Mouse (Mus musculus) left cerebral cortex, postnatal 10 days (tissue): ENCODE measurements around the gene Fermt1. TPM values are rescaled to one million over a fixed set of nuclear protein-coding genes. Genes with fewer than 3 reads are reported as not detected.
A peak's percentile ranks its signal among the peaks of the same experiment; 100 is the strongest.

ENCODE experiments used
- DNase-seq, 2 experiments: peaks; one replicate each; pipeline ENCODE4 v3.0.0; 2021 to 2022; ENCODE audit warnings: low spot score in 2 of 2, mixed read lengths in 1 of 2; ENCODE audit errors: extremely low spot score in 1 of 2
- intact Hi-C: fragments of 180-260 bp; cut with DNase I; formaldehyde crosslinking; loops from one replicate; pipeline ENCODE4 v1.15.1; 2025
- total RNA-seq, 2 experiments: library from RNA; stranded (reverse); gene quantifications; 2 replicates each; pipeline ENCODE4 v1.2.3; 2021

The Fermt1 gene
- total RNA-seq, 2 experiments from 2014 or later = 0.93 to 1.1 TPM

DNA sequence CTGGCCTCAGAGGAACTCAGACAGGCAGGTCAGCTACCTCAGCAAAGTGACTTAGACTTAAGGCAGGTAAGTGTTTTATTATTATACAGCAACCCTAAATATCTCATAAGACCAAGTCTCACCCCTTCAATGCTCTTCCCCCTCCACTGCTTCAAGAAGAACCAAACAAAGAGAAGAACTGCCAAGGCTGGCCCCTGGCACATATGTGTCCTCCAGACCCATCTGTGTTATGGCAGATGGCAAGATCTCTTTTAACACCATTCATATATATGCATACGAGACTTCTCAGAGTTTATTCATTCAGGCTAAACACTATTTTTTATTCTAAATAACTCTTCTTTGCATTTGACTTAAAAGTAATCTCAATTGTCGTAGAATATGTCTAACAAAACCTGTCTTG is 18.4 kb downstream of the Fermt1 start:
- intact Hi-C loops = no loop called here
- no peak for DNase-seq

DNA sequence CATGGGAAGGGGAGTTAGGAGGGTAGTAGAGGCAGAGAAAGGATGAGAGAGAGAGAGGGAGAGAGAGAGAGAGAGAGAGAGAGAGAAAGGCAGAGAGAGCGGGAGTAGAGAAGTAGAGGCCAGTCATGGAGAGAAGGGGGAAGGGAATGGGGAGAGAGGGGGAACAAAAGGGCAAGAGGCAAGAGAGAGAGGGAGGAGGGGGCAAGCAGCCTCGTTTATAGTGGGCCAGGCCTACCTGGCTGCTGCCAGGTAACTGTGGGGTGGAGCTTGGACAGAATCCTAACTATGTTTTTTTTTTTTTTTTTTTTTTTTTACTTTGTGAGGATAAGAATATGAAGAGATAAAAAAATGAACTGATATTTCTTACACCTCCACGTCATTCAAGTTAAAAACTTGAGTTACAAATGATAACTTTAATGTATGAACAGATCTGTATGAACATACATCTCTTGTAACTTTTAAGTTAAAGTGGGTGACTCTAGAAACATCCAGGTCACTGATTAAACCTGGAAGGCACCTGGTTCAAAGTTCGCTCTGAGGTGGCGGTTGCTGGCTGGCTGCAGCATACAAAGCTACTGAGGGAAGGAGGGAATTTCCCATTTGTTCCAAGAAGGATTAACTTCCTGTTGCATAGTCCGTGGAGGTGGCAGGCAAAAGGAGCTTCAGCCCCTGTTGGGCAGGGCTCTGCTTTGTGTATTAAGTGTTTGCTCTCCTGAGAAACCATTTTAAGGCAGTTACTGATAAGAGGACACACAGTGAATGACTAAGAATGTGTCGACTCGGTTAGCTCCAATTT is 22.2 kb downstream of the Fermt1 start:
- DNase-seq = no peak
- intact Hi-C loops = no loop called here

DNA sequence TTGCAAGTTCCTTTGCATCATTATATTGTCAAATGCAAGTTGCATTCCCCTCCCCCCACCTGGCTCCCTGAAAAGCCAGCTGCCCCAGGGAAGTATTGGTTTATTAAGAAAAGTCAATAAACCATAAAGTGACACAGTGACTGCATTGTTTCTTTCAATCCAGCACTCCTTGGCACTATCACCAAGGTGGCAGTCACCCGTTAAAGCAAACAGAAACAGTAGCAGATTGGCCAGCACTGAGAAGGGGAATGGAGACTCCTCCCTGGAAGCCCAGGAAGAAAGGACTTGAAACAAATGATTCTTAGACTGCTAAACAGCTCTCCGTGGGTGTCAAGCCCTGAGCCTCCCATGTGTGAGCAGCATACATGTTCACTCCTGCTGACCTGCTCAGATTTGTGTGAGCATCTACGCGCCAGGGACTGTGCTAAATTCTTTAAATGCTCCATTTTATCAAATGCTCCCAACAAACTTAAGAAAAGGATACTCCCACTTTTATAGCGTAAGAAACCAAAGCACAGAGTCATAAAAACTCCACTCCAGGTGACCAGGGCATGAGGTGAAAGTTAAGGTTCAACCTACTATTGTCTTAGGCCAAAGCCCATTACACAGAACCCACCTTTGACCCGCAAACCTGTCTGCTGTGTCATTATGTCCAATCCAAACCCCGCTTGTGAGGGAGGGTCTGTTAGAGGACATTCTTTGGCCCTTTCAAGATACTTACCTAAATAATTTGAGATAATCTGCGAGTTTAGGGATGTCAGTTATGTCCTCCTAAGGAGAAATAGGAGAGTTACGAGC is 23.4 kb downstream of the Fermt1 start:
- intact Hi-C loops = no loop called here
- DNase-seq = no peak

DNA sequence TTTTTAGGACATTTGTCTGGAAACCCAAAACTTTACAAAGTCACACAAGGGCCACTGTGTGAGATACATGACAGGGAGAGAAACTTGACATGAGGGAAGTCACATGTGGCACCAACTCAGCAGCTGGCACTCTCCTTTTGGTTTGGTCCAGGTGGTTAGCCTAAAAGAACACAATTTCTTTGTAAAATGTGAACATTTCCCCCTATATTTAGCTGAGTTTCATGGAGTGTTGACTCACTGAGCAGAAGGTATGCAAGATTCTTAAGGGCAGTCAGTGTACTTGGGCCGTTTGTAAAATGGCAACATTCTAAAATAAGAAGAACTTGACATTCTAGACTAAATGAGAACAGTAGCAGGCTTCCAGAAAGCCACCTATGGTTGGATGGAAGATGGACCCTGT is 30.9 kb downstream of the Fermt1 start:
- intact Hi-C loops = no loop called here
- no peak for DNase-seq

DNA sequence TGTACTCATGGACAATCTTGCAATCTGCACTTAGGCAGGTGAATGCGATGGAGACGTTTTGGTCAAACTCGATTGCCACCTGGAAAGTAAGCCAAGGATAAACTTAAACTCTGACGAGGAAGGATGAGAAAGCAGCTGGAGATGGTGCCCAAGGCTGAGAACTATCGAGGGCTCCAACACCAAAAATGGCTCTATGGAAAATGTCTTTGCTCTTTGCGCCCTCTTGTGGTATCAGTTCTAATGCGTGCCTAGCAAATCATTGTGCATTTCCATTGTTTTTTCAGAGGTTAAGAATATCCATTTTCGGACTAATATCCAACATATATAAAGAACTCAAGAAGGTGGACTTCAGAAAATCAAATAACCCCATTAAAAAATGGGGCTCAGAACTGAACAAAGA is 38.9 kb downstream of the Fermt1 start:
- no peak for DNase-seq
- intact Hi-C loops = loop anchor here (10.0 kb wide), 1 partner anchor 392 kb away; no protein-coding TSS in a partner anchor

DNA sequence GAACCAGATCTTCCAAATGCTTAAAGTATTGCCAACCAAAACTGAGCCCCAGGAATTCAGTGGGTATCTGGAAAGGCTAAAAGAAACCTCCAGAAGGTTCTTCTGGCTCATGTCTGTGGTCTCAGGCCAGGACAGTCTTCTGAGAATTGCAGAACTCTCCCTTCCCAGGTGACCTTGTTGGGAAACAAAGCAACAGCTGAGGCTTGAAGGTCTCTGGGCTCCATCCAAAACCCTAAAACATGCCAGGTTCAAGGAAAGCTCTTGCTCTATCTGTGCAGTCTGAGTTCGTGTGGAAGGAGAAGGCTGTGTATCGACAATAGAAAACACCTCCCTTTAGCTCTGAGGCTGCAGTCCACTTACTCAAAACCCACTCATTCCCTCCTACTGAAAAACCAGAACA is 40.7 kb downstream of the Fermt1 start:
- DNase-seq = no peak
- intact Hi-C loops = loop anchor here (5.0 to 10.0 kb wide), 2 partner anchors 58 to 390 kb away; partner anchors contain the start of gene Crls1

DNA sequence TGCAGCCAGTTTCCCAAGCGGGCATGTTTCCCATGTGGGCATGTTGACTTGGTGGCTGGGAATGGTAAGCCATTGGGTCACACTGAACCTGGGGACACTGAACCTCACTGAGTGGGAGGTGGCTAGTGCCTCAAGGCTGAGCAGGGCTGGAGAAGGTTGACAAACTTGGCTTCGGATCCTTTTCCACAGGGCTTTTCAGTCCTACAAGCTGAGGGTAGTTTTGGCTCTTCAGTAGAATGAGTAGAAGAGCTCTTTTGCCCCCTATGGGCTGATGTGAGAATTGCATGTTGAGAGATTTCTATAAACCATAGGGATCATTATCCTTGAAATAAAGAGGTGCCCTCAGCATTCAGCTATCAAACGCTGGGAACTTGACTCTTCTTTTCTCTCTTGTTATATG is 42.2 kb downstream of the Fermt1 start:
- DNase-seq = peak; percentile 31 to 45
- intact Hi-C loops = loop anchor here (5.0 to 10.0 kb wide), 2 partner anchors 56 to 389 kb away; partner anchors contain the start of gene Crls1

DNA sequence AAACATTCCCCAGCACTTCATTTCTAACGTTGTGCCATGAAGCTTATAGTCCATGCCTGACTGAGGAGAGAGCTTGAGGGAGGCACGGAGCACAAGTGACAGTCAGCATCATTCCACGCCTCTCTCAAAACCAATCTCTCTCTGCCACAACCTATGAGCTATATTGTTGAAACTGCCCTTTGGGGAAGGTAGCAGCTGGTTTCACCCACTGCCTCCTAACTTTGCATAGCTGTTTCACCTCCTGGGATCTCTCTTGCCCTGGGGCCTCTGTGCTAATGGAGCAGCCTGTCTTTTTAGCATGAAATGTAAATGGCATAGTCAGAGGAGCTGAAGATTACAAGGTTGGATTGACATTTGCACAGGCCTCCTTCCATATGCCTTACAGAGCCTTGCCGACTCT is 43.6 kb downstream of the Fermt1 start:
- intact Hi-C loops = loop anchor here (5.0 to 10.0 kb wide), 2 partner anchors 55 to 387 kb away; partner anchors contain the start of gene Crls1
- no peak for DNase-seq

DNA sequence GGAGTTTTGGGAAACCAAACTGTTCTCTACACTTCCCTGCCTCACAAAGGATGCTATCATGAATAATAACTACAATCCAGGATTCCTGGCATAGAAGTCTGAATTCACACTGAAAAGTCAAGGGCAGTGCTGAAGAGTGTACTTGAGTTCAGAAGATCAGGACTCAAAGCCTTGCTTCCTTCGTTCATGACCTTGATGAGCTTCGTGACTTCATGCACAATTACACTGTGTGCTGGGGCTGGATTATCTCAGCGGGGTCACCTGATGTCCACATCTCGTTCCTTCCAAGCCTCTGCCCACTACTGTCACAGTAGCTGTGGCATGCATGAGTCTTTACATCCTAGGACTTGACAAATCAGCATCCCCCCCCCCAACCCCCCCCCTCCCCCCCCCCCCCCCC is 44.1 kb downstream of the Fermt1 start:
- DNase-seq = no peak
- intact Hi-C loops = loop anchor here (5.0 to 10.0 kb wide), 2 partner anchors 54 to 387 kb away; partner anchors contain the start of gene Crls1

DNA sequence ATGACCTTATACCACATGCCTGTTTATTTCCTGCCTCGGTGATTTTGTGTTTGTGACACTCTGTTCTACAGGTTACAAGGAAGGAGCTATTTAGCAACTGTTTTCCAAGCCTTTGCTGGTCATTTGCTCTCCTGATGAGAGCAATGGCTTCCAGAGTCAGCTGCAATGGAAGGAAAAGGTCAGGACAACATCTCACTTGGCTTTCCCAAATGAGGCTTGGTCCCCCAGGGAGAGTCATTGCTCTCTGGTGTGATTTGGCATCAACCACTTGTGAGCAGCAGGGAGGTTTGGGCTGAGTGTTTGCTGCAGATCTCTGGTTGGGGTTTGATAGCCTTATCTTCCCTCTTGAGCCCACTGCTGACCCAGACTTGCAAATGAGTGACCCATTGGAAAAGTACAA is 45.1 kb downstream of the Fermt1 start:
- no peak for DNase-seq
- intact Hi-C loops = loop anchor here (5.0 to 10.0 kb wide), 2 partner anchors 53 to 386 kb away; partner anchors contain the start of gene Crls1

DNA sequence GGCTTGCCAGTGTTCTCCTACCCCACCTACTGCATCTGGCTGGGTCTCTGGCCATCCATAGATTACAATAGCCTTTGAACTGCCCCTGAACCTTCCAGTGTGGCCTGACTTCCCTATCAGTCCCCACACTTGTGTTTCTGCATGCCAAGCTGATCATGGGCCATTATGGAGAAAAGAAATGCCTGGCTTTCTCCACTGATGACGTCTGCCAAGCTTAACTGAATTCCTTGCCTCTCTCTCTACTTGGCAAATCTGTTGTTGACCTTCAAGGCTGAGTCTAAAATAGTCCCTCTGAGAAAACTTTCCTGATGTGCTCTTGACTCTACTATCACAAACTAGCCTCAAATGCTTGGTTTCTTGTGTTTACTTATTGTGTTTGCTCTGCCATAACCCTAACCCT is 47.5 kb downstream of the Fermt1 start:
- no peak for DNase-seq
- intact Hi-C loops = no loop called here

DNA sequence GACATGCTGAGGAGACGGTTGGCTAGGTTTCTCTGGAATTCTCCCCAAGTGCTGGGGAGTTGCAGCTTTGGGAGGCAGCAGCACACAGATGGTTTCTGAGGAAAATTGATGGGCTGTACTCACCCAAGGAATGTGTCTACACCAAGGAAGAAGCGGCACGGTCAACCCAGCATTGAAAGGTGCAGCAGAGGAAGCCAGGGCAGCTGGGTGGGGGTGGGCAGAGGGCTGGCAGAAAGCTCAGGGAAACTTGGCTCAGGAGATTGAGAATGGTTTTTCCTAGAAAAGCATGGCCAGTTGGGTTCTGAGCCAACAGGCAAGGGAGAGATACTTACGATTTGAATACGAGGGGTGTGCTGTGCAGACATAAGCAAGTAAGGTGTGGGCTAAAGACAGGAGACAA is 51.9 kb downstream of the Fermt1 start:
- no peak for DNase-seq
- intact Hi-C loops = no loop called here

DNA sequence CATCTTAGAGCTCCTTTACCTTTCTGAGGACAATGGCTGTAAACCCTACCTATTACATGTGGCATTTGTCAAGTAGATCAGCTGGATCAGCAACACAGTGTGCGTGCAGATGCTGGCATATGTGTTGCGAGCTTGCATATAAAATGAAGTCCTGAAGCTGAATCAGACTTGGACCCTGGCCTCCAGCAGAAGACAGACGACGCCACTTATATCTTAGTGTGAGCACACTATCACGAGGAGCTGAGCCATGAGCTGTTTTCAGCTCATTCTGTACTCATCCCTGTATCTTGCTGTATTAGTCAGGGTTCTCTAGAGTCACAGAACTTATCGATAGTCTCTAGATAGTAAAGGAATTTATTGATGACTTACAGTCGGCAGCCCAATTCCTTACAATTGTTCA is 60.4 kb downstream of the Fermt1 start:
- intact Hi-C loops = no loop called here
- no peak for DNase-seq

DNA sequence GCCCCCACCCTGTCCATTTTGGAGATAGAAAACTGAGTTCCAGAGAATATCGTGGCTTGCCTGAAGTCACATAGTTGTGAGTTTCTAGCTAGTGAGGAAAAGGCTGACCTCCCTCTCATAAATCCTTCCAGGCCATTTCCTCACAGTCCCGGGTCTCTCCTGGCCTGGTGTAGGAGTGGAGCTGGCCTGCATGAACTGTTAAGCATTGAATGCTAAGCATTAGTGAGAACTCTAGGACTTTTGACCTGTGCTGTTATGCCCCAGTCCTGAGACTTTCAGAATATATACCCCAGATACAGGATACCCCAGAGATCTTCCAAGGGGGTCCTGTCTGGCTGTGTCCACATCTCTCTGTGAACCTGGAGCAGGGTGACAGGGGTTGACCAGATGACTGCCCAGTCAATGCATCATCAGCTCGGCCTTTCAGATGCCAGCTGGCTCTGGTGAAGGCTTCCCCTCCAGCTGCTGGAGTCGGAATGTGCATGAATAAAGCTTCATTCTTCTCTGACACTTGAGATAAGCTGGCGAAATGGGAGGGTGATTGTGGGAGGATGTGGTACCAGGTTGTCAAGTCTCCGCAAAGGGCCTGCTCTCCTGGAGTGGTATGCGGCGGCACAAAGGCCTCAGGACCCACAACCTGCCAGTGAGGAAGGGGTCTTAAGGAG is 61.3 kb downstream of the Fermt1 start:
- intact Hi-C loops = no loop called here
- DNase-seq = no peak

DNA sequence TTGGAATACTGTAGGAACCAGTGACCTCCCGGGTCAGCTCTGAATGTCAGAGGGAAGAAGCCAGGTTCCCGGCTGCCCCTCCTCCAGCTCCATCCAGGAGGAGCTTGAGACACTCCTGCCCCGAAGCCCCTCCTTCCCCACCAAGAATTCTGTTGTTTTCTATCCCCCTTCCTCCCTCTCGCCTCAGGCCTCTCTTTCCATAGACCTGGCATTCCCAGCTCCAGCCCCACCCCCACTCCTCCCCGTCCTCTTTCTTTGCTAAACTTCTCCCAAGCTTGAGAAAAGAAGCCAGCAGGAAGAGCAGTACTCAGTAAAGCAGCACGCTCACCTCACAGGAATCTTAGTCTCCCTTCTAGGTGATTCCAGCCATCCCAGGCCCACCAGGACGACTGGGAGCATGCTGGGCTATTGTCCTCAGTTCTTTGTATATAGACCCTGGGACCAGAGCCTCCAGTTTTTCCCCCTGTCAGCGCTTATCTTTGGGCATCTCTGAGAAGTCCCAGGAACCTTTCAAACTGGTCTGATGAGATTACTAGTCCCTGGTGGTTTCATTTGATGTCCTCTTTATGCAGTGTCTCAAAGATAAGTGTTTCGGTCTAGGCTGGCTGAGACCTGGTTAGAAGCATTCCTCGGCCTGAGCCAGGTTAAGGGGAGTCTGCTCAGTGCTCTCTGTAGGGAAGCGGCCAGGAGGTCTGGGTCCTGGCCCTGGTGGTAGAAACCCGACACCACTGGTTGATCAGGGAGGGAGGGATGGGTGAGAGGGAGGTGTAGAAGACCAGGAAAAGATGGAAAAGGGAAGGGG is 64.7 kb downstream of the Fermt1 start, which contains the start of gene Lrrn4:
Lrrn4 (minus strand) TSS at position 48 of the 802 bp plus-strand sequence.
- intact Hi-C loops = no loop called here
- DNase-seq = no peak

DNA sequence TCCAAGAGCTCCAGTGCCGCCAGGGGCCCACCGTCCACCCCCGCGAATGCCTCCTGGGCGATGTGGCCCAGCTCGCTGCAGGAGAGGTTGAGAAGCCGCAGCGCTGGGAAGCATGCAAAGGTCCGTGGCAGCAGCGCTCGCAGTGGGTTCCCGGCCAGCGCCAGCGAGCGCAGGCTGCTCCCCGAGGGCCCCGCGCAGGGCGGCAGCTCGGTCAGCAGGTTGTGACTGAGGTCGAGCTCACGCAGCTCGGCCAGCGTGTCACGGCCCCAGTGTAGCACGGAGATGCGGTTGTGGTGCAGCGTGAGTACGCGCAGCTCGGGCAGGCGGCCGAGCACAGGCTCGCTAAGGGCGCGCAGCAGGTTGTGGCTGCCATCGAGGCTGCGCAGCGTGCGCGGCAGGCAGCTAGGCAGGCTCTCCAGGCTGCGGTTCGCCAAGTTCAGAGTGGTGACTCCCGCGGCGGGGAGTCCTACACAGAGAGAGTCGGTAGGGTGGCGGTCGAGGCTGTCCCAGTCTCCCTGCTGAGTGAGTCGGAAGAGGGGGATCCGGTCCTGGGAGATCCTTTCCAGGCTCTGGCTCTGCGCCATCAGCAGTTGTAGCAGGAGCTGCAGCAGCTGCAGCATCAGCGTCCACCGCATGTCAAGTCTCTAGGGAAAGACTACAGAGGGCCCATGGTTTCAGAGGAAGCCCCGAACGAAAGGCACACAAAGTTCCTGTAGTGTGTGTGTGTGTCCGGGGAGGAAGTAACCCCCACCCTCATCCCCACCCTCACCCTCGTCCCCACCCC is 66.3 kb downstream of the Fermt1 start:
- intact Hi-C loops = no loop called here
- peak in 1 of 2 experiments; percentile 80 for DNase-seq

DNA sequence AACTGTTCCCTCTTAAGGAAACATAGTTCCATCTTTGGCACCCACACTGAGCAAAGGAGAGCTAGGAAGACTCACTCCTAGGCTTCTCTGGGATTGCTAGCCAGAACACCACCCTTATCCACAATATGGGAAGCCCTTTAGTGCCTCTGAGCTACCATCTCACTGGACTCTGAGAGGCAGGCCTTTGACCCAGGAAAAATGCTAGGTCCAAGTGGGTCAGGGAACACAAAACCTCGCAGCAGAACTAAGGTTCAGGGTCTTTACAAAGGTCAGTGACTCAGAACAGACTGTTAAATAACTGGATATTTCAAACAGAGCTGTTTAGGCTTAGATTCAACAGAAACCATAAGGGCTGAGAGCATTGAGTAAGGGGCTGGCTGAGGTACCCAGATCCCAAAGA is 68.7 kb downstream of the Fermt1 start:
- intact Hi-C loops = no loop called here
- DNase-seq = no peak
